Mouse (Mus musculus): ENCODE measurements at regions not wholly inside any gene's neighbourhood (a gene's known extent, or its start where the extent isn't known, plus 50 kb on each side); places are given as distances from the start of the nearest gene placed in this dataset.
"Not testable (repeated sequence)": the region's sequence is repeated elsewhere in the genome, so short reads cannot be mapped to it uniquely, and the experiment has no call there.

DNA sequence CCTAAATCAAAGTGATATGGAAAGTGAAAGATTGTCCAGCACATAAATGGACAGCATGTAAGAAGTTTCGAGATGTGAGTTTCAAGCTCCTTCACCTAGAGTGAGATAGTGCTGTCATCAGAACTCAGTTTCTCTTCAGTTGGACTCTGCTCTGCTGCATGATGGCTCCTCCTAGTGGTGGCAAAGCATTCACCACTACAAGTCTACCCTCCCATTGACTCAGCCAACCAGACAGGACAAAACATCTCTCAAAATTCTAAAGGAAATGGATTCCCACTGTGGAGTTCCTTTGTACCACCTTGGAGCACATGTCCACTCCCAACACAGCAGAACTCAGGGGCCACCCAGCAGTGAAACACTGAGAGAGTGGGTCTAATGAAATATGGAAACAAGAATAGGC, 367.8 kb upstream of the Ngly1 start:
- no peaks in the 10 kb centered on the region for H3K4me1 ChIP-seq
- peak; percentile 63; the same call in 1 of the 2 replicates for ATAC-seq (ENCODE audit: low FRiP score)
- 54% methylated on average over 1 of the region's 1 CpGs for WGBS

DNA sequence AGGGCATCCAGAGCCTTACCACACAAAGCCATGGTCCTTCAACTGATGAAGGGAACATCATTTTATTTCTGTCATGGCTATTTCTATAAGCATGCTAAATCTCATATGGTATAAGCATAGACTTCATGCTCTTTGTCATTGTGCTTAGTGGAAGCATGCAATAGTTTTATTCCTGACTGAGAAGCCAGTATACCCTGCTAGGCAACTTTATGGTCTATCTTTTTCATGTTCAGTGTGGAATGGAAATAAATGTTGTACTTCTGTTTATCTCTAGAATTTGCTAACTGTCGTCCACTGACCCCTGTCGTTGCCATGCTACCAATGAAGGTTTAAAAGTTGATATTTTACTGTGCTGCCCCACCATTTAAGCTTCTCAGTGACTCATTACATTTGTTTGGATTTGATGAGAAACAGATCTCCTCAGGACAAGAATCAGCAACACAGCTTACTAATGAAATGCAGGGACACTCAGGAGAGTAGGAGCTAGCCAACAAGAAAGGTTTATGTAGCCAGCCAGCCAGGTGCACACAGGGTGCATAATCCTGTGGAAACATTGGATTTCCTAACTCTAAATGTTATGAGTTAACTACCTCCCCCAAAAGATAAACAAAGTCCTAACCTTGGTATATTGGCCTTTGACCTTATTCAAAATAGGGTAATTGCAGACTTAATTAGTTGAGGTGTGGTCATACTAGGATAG, 364.3 kb upstream of the Ngly1 start:
- 67% methylated on average over 2 of the region's 2 CpGs for WGBS
- Histone ChIP-seq H3K9ac (no peak overlapping the region), H3K9me3 (no peaks in the 10 kb centered on the region)

More for the DNA sequence above, 367.8 kb upstream of the Ngly1 start:
- H3K27ac ChIP-seq, result no peak overlapping the region
- H3K9me3 ChIP-seq, result no peaks in the 10 kb centered on the region
- H3K4me2 ChIP-seq, result no peak overlapping the region
- no peaks in the 10 kb centered on the region for H3K36me3 ChIP-seq (replicated peaks)
- H3K9ac ChIP-seq, result no peak overlapping the region
- no peaks in the 10 kb centered on the region for H3K27me3 ChIP-seq
- H3K4me3 ChIP-seq (replicated peaks), result no peak overlapping the region

DNA sequence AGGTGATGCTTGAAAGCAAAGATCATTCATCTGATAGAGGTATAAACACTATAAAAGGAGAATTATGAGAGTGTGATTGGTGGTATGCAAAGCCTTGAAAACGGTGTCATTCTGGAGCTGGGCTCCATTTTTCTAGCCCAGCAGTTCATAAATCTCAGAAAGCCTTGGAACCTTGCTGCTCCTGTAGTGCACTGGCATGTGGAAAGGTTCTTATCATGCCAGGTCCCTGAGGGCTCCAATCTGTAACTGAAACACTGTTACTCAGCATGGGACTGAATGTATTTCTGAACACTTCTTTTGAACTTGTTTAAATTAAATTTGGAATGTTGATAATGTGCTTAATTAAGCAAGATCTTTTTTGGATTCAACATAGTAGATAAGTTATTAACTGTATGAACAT, 352.0 kb upstream of the Ngly1 start:
- H3K36me3 ChIP-seq (replicated peaks), result no peaks in the 10 kb centered on the region
- 86% methylated on average over 1 of the region's 1 CpGs for WGBS
- H3K4me1 ChIP-seq, result no peaks in the 10 kb centered on the region
- H3K27ac ChIP-seq, result no peak overlapping the region
- H3K4me3 ChIP-seq (replicated peaks), result no peak overlapping the region
- no peaks in the 10 kb centered on the region for H3K9me3 ChIP-seq
- H3K27me3 ChIP-seq, result no peaks in the 10 kb centered on the region
- H3K4me2 ChIP-seq, result no peak overlapping the region
- no peak overlapping the region for H3K9ac ChIP-seq
- ATAC-seq (ENCODE audit: low FRiP score), result no peak

More for the DNA sequence above, 364.3 kb upstream of the Ngly1 start:
- Histone ChIP-seq H3K4me1 (no peaks in the 10 kb centered on the region), H3K36me3 (replicated peaks) (no peaks in the 10 kb centered on the region), H3K4me2 (no peak overlapping the region), H3K27me3 (no peaks in the 10 kb centered on the region), H3K4me3 (replicated peaks) (no peak overlapping the region), H3K27ac (no peak overlapping the region)
- ATAC-seq (ENCODE audit: low FRiP score), result no peak

DNA sequence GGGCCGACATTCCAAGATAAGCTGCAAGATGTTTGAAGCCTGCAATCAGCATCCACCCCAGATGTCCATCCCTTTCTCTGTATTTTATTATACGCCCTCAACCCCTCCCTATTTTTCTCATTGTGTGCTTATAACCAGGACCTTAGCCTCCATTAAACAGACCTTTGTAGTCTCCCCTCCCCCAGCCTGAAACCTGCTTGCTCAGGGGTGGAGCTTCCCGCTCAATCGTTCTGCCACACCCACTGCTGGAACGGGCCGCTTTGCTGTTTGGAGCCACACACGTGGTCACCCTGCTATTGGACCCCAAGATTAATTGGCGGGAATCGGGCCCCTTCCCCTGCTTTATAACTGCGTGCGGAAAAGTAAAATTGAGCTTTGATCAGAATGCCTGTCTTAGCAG, 342.7 kb upstream of the Ngly1 start:
- not testable (repeated sequence) for H3K27ac ChIP-seq; H3K36me3 ChIP-seq (replicated peaks); H3K9ac ChIP-seq; H3K4me2 ChIP-seq; H3K4me1 ChIP-seq; H3K9me3 ChIP-seq; H3K27me3 ChIP-seq; H3K4me3 ChIP-seq (replicated peaks); ATAC-seq (ENCODE audit: low FRiP score)
- 84% methylated on average over 11 of the region's 11 CpGs for WGBS

DNA sequence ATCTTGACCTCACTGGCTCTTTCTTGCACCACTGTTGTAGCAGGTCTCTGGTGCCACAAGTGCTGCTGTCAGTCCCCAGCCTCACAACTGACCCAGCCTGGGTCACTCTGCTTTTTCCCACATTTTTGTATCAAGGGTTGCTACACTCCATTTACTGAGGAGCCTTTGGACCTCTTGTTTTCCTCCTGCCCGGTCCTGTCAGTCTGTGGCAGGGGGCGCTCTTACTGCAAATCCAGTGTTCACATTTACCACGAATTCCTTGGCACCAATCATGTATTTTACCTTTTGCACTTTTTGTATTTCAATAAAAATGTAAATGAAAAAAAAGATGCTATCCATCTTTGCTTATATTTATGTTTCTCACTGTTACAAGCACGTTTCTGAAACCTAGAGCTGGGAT, 335.9 kb upstream of the Ngly1 start:
- not testable (repeated sequence) for ATAC-seq (ENCODE audit: low FRiP score); H3K4me1 ChIP-seq; H3K9me3 ChIP-seq; H3K9ac ChIP-seq; H3K4me2 ChIP-seq; H3K36me3 ChIP-seq (replicated peaks); H3K27ac ChIP-seq; H3K4me3 ChIP-seq (replicated peaks); H3K27me3 ChIP-seq
- 74% methylated on average over 4 of the region's 4 CpGs for WGBS

DNA sequence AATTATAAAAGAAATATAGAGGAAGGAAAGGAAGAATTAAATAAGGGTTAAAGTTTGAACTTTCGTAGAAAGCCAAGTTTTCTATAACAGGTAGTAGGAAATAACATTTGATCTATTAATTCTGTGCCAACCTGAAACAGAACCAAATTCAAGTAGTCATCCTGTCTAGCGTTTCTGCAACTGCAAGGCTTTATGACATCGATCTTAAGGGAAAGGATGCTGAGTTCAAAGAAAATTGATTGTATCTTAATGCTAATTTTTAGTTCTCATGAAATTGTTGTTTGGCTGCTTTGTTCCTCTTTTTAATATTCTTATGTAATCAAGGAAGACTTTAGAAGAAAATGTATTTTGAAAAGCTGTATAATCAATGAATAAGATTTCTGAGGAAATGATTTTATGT, 334.9 kb upstream of the Ngly1 start:
- Histone ChIP-seq H3K4me2 (no peak overlapping the region), H3K9me3 (no peaks in the 10 kb centered on the region), H3K4me3 (replicated peaks) (no peak overlapping the region), H3K27me3 (no peaks in the 10 kb centered on the region), H3K4me1 (no peaks in the 10 kb centered on the region), H3K27ac (no peak overlapping the region), H3K36me3 (replicated peaks) (no peaks in the 10 kb centered on the region), H3K9ac (no peak overlapping the region)
- ATAC-seq (ENCODE audit: low FRiP score), result no peak
- WGBS, result 88% methylated on average over 3 of the region's 3 CpGs

DNA sequence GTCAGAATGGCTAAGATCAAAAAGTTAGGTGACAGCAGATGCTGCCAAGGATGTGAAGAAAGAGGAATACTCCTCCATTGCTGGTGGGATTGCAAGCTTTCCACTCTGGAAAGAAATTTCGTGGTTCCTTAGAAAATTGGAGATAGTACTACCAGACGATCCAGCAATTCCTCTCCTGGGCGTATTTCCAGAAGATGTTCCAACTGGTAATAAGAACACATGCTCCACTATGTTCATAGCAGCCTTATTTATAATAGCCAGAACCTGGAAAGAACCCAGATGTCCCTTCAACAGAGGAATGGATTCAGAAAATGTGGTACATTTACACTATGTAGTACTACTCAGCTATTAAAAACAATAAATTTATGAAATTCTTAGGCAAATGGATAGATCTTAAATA, 324.4 kb upstream of the Ngly1 start:
- not testable (repeated sequence) for H3K27ac ChIP-seq; H3K9ac ChIP-seq; H3K36me3 ChIP-seq (replicated peaks); ATAC-seq (ENCODE audit: low FRiP score); H3K4me1 ChIP-seq; H3K27me3 ChIP-seq; H3K9me3 ChIP-seq; H3K4me2 ChIP-seq; H3K4me3 ChIP-seq (replicated peaks)
- 88% methylated on average over 3 of the region's 3 CpGs for WGBS

DNA sequence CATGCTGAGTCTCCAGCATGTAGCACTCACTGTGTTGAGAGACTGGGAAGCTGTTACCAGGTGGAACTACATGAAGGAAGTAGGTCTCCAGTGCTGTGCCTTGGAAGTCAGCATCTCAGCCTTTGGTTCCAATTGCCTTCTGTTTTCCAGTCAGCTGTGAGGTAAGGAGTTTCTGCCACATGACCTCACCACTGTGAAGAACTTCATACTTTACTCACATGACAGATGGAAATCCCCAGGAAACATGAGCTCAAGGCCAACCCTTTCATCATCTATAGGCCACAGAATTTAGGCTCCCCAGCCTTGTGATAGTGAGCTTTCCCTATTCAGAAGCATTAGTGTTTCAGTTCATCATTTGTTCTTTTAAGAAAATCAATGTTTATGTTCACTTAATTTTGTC, 314.4 kb upstream of the Ngly1 start:
- H3K9ac ChIP-seq, result no peak overlapping the region
- no peaks in the 10 kb centered on the region for H3K27me3 ChIP-seq
- no peak overlapping the region for H3K27ac ChIP-seq
- H3K4me3 ChIP-seq (replicated peaks), result no peak overlapping the region
- H3K9me3 ChIP-seq, result no peaks in the 10 kb centered on the region
- no peaks in the 10 kb centered on the region for H3K4me1 ChIP-seq
- no peak for ATAC-seq (ENCODE audit: low FRiP score)
- no peak overlapping the region for H3K4me2 ChIP-seq
- H3K36me3 ChIP-seq (replicated peaks), result no peaks in the 10 kb centered on the region

DNA sequence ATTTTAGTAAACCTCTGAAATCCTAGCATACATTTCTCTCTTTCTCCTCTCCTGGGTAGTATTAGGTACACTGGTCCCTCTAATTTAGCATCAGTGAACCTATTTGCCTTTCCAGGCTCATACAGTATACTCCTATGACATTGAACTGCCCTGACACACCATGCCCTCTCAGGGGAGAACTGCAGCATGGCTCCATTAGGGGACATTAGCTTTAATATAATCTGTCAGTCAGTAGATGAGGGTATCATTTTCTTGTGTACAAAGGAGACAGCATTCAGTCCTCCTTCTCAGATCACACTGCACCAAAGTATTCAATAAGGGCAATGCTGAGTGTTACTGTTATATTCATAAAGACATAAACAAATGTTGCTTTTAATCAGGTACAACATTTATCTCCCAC, 278.8 kb upstream of the Ngly1 start:
- Histone ChIP-seq H3K9me3 (no peaks in the 10 kb centered on the region), H3K36me3 (replicated peaks) (no peaks in the 10 kb centered on the region), H3K27me3 (no peaks in the 10 kb centered on the region), H3K4me2 (no peak overlapping the region), H3K27ac (no peak overlapping the region), H3K4me1 (0 out of 2 replicates have a peak, but pooled peaks cover 7% of the 10 kb centered on the region), H3K4me3 (replicated peaks) (no peak overlapping the region), H3K9ac (no peak overlapping the region)
- peak; percentile 42 for ATAC-seq (ENCODE audit: low FRiP score)

DNA sequence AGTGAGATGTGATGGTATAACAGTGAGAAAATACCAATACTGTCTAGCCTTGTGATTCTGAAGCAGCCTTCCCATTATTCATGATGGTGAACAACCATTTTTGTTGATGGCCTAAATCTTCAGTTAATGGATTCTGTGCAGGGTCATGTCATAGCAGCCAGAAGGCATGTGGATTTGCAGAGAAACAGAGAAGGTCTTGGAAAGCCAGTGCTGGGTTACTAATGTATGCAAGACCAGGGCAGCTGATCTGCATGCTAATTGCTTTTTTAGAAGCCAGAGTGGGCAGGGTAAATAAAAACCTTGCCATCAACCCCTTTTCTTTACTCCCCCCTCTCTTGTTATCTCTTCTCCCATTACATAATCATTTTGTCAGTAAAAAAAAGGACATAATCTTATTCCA, 278.3 kb upstream of the Ngly1 start:
- H3K9ac ChIP-seq, result no peak overlapping the region
- peak; percentile 81 for ATAC-seq (ENCODE audit: low FRiP score)
- H3K27ac ChIP-seq, result no peak overlapping the region
- no peaks in the 10 kb centered on the region for H3K27me3 ChIP-seq
- H3K36me3 ChIP-seq (replicated peaks), result no peaks in the 10 kb centered on the region
- no peak overlapping the region for H3K4me3 ChIP-seq (replicated peaks)
- no peaks in the 10 kb centered on the region for H3K9me3 ChIP-seq
- no peak overlapping the region for H3K4me2 ChIP-seq
- H3K4me1 ChIP-seq, result 0 out of 2 replicates have a peak, but pooled peaks cover 7% of the 10 kb centered on the region

DNA sequence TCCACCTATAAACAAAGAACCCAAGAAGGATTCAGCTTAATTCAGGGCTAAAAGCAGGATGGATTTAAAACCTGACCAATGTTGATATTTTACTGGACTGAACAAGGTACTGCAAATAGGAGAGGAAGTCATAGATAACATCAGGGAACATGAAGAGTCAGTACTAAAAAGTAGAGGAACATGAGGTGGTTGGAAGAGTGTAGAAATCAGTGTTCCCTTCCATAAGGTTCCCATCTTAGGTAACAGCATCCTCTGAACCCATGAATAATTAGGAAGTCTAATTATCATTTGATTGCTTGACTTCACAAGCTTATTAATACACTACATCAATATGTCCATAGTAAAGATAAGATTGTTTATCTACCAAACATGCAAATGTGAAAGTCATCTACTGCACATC, 277.8 kb upstream of the Ngly1 start:
- no peak overlapping the region for H3K9ac ChIP-seq
- H3K27ac ChIP-seq, result no peak overlapping the region
- H3K4me2 ChIP-seq, result no peak overlapping the region
- H3K4me3 ChIP-seq (replicated peaks), result no peak overlapping the region
- 0 out of 2 replicates have a peak, but pooled peaks cover 7% of the 10 kb centered on the region for H3K4me1 ChIP-seq
- no peaks in the 10 kb centered on the region for H3K9me3 ChIP-seq
- no peaks in the 10 kb centered on the region for H3K36me3 ChIP-seq (replicated peaks)
- H3K27me3 ChIP-seq, result no peaks in the 10 kb centered on the region
- ATAC-seq (ENCODE audit: low FRiP score), result no peak

DNA sequence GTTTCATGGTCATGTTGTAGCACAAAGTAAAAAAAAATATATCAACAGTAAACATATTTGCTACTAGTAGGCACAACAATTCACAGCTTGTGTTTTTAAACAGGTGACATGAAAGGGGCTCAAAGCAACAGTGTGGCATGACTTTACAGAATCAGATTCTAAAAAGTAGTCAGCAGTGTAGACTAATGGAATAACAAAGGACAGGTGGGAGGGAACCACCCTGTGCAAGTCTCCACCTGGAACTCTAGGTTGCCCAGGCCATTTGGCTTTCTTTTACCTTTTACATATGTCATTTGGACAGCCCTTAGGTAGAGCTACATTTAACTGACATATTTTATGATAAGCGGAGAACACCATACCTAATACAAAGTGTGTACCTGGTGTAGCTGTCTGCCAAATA, 271.7 kb upstream of the Ngly1 start:
- no peaks in the 10 kb centered on the region for H3K27me3 ChIP-seq
- H3K4me1 ChIP-seq, result peaks cover 8% of the 10 kb centered on the region
- H3K27ac ChIP-seq, result no peak overlapping the region
- no peak overlapping the region for H3K9ac ChIP-seq
- H3K4me3 ChIP-seq (replicated peaks), result no peak overlapping the region
- no peak for ATAC-seq (ENCODE audit: low FRiP score)
- no peaks in the 10 kb centered on the region for H3K36me3 ChIP-seq (replicated peaks)
- 100% methylated on average over 1 of the region's 1 CpGs for WGBS
- no peak overlapping the region for H3K4me2 ChIP-seq
- no peaks in the 10 kb centered on the region for H3K9me3 ChIP-seq

DNA sequence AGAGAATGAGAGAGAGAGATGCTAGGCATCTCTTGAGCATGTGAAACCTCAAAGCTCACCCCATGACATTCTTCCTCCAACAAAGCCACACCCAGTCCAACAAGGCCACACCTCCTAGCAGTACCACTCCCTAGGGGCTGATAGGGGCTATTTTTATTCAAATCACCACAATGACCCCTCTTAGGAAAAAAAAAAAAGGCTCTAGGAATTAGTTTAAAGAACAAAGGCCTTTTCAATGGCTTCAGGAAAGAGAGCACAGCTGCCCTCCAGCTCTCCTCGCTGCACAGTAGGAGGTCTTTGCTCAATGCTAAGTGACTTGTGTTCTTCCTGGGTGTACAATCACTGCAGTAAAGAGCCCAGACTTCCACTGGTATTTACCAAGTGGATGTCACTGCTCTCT, 270.8 kb upstream of the Ngly1 start:
- peak; percentile 79 for ATAC-seq (ENCODE audit: low FRiP score)
- Histone ChIP-seq H3K4me1 (peaks cover 8% of the 10 kb centered on the region), H3K9ac (no peak overlapping the region), H3K36me3 (replicated peaks) (no peaks in the 10 kb centered on the region), H3K4me2 (no peak overlapping the region), H3K9me3 (no peaks in the 10 kb centered on the region), H3K4me3 (replicated peaks) (no peak overlapping the region), H3K27ac (no peak overlapping the region), H3K27me3 (no peaks in the 10 kb centered on the region)
- WGBS, result 6% methylated on average over 1 of the region's 1 CpGs
